Mouse (Mus musculus): Measurements from ENCODE around the gene Mgp.

- no peak for TF ChIP-seq POLR2A (IDR thresholded peaks at IDR 0.05; ENCODE audit: borderline replicate concordance, low read depth, low read length)
- TF ChIP-seq CTCF (IDR thresholded peaks at IDR 0.05; ENCODE audit: low read depth, low read length), result no peak
Measured at GRCm38 (mm10) chr6:136847267-136847666, 28.4 kb downstream of the Mgp start.

Data from bone marrow macrophage, adult 2 months (primary cell).